Mouse (Mus musculus): ENCODE results near the gene Sipa1l3.

Gene Sipa1l3

DNA sequence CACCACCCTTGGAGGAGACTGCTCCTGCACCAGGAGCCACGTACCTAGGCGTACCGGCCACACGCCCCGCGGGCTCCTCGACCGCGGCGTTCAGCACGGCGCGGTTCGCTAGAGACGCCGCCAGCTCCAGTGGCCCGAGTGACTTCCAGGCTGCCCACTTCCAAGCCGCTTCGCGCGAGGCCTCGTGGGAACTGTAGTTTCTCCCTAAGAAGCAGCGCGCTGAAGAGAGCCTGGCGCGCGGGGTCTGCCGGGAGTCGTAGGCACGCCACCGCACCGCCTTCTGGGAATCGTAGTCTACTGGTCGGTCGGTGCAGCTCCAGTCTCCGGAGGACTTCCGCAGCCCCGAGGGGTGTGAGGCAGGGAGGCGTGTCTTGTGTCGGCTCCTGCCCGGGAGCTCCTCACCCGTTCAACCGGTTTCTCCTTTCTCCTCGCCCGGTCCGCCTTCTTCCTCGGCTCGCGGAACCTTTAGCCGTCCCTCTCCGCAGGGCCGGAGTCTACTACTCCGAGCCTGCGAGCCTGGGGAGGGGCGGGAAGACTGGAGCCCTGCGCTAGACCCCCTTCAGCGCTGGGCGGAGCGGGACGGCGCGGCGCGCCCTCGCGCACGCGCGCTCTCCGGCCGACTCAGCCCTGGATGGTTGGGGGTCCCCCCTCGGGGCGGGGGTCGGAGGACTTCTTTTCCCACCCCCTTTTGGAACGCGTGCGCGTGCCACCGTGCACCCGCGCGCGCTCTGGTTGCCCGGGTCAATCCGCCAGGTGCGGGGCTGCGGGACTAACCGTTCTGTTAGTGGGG, at the start of gene Sipa1l3:
Sipa1l3 (minus strand) TSS at position 221 of the 790 bp plus-strand sequence.
- DNase-seq (ENCODE audit: low read depth, low spot score): peak; percentile 98

DNA sequence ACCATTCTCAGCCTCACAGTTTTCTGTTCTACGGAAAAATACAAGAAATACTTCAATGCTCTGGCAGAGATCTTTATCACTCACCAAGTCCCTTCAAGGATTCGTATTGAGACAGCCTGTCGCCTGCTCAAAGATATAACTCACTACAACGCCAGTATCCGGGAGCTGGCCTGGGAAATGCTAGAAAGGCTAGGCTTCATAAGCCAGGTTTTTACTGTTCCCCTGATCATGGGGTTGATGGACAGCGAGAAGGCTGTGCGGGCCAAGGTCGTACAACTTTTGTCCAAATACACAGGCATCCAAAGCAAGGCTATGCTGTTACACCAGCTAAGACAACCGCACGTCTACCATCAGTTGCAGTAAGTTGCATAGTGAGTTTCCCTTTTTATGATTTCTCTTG, 44.6 kb upstream of the Sipa1l3 start:
- DNase-seq (ENCODE audit: low read depth, low spot score): no peak

DNA sequence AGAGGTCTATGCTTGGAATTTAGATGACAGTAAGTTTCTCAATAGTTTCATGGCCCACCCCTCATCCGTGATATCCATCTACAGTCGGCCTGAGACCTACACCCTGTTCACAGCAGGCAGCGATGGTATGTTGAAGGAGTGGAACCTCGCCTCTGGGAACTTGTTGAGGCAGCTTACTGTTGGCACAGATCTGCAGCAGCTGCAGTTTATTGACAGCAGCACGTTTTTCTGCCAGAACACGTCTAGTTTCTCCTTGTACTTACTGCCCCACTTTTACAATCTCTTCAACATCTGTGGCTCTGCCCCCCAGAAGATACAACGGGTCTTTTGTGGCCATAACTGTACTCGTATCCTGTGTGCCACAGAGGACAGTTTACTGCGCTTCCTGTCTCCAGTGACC, 42.6 kb upstream of the Sipa1l3 start:
- no peak for DNase-seq (ENCODE audit: low read depth, low spot score)

DNA sequence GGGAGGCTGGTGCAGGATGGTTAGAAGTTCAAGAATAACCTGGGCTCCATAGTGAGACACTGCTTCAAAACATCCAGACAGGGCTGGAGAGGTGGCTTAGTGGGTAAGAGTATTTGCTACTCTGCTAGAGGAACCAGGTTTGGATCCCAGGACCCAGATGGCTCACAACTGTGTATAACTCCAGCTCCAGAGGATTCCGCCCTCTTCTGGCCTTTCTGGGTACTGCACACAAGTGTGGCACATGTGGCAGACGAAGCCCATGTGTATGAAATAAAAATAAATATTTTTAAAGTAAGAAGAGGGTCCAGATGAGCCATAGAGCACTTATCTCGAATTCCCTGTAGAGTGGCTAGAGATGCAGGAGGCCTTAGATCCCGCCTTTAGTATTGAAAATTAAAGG, 40.8 kb upstream of the Sipa1l3 start:
- peak; percentile 75 for DNase-seq (ENCODE audit: low read depth, low spot score)

DNA sequence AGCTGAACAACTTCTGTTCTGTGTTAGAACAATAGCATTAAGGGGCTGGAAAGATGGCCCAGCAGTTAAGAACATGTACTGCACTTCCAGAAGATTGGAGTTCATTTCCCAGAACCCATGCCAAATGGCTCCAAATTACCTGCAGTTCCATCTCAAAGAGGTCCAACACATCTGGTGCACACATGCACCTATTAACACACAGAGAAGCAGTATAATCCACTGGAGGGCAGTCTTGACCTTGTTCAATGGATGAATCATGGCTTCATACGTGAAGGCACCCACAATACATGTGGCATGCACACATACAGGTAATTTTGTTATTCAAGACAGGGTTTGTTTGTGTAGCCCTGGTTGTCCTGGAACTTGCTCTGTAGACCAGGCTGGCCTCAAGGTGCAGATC, 40.3 kb upstream of the Sipa1l3 start:
- no peak for DNase-seq (ENCODE audit: low read depth, low spot score)

DNA sequence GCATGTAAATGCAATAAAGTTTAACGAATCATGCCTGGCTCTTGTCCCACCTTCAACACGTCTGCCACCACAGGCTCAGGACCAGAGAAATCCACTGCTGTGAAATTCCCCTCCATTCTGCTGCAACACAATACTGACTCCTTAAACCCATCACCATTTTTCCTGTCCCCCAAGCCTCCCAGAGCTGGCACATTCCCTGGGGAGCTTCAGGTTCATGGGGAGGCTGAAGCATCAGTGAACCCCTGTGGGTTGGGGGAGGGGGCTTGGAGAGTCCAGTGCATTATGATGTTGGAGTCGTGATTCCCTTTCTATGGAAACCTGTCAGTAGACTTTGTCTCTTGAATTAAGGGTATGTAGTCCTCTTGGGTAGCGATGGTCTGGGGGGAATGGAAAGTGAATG, 37.8 kb upstream of the Sipa1l3 start:
- DNase-seq (ENCODE audit: low read depth, low spot score): no peak

DNA sequence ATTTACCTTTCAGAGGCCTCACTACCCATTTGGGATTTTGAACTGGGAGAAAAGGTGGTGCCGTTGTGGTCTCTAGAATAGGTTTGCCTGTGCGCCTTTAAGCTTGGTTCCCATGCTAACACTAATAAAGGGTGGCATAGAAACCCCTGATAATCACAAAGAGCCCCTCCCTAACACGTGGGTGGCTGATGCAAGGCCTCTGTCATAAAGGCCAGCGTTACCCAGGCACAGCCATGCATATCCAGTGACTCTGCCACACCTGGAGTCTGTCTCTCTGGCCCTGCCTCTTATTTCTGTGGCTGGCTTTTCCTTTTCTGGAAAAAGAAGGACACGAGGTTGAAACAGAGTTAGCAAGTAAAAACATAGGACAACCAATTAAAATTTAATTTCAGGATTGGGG, 37.1 kb upstream of the Sipa1l3 start:
- DNase-seq (ENCODE audit: low read depth, low spot score): no peak

DNA sequence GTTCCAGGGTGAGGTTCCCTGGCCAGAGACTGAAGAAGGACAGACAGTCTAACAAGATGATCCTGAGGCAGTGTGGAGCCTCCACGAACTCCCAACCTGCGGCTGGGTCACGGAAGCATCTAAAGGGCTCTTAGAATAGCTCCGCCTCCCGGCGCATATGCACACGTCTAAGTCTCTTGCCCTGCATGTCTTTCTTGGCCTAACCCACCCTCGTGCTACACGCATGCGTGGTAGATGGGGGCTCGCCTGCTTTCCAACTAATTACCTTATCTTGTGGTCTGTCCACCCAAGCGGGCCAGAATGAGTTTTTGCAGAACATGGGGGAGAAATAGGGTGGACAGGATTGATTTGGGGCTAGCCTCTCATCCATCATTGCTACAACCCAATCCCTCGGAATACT, 36.6 kb upstream of the Sipa1l3 start:
- DNase-seq (ENCODE audit: low read depth, low spot score): peak; percentile 75

DNA sequence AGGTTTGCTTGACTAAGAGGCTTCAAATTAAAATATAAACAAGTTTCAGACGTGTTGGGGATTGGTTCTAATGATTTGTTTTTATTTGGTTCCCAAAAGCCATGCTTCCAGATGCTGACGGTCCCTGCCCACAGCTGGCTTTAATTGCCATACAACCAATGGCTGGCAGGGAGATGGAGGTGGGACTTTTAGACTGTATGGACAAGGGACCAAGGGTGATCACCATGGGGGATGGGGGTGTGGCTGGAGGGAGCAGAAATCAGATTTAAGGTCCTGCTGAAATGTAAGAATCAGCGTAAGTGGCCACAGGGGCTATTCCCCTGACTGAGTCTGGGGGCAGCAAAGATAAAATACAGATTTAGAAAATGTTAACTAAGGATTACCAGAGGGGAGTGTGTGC, 32.2 kb upstream of the Sipa1l3 start:
- no peak for DNase-seq (ENCODE audit: low read depth, low spot score)

DNA sequence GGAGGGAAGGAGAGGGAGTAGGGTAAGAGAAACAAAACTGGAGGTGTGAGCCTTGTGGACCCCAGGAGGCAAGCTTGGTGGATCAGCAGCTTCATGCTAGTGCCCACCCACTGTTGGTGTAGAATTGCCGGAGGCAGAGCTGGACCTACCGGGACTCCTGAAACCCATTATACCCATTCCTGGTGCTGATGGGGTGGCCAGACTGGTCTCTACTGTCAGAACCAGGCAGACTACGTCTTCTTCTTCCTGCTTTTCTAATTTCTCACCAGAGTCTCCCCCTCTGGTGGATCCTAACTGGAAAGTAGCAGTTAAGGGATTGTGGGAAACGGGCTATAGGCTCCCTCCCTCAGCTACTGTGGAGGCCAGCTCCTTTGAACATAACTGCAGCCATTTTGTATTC, 23.2 kb upstream of the Sipa1l3 start:
- DNase-seq (ENCODE audit: low read depth, low spot score): peak; percentile 69

DNA sequence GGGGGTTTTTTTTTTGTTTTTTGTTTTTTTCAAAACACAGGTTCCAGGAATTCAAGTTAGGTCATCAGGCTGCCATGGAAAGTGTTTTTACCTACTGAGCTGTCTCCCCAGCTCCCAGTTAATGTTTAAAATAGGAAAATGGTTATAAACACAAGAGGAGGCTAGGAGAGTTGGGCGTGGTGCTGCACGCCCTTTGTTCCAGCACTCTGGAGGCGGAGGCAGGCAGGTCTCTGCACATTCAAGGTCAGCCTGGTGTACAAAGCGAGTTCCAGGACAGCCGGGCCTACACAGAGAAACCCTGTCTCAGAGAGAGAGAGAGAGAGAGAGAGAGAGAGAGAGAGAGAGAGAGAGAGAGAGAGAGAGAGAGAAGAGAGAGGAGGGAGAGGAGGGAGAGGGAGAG, 22.7 kb upstream of the Sipa1l3 start:
- peak; percentile 84 for DNase-seq (ENCODE audit: low read depth, low spot score)

DNA sequence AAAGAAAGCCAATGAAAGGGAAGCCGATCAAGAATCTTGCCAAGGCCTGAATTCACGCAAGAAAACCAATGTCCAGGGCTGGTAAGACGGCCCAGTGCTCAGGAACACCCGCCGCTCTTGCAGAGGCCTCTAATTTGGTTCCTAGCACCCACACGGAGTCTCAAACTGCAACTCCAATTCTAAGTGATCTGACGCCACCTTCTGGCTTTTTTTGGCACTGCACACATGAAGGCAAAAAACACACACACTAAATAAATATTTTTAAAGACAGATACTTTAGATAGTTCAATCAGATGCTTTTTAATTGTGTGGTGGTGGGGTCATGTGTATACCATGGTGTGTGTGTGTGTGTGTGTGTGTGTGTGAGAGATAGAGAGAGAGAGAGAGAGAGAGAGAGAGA, 22.2 kb upstream of the Sipa1l3 start:
- DNase-seq (ENCODE audit: low read depth, low spot score): peak; percentile 65

DNA sequence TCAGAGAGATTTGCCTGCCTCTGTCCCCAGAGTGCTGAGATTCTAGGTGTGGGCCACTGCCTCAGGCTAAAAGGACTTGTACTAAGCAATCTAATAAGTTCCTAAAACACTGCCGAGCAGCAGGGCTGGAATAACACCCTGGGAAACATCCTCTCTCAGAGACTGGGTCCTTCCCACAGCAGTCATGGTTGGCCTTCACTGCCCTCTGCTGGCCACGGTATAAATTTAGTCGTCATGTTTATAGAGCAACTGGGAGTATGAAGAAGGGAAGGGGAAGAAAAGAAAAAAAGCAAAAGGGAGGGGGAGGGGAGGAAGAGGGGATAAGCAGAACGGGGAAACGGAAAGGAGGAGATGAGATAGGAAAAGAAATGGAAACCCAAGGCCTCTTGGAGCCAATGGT, 5.3 kb upstream of the Sipa1l3 start:
- DNase-seq (ENCODE audit: low read depth, low spot score): peak; percentile 74

DNA sequence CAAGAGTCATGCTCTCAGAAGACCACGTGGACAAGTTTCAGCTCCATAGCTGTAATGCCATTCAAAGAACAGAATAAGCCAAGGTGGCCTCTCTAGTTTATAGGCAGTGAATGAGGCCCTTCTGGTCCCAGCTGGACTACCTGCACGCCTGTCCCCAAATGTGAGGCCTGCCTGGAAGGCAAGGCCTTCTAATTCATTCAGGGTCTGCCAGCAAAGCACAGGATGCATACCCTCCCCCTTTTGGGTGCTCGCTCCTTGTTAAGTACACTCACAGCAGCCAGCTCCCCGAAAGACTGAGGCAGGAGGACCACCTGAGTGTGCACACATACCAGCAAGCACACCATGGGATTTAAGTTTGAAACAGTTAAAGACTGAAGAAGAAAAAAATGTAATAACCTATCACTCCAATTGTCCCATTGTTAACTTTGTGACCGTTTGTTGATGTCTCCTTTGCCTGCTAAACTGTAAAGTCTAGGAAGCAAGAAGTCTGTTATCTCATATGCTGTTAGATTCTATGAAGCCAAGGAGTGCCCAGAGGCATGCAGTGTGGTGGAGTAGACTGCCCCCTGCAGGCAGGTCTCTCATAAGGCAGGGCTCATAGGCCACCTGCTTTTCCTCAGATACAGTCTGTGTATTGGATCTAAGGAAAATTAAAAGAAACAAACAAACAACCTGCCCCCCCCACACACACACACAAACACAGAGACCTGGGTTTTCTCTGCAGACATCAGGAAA, 3.6 kb upstream of the Sipa1l3 start:
- DNase-seq (ENCODE audit: low read depth, low spot score): peak; percentile 79

DNA sequence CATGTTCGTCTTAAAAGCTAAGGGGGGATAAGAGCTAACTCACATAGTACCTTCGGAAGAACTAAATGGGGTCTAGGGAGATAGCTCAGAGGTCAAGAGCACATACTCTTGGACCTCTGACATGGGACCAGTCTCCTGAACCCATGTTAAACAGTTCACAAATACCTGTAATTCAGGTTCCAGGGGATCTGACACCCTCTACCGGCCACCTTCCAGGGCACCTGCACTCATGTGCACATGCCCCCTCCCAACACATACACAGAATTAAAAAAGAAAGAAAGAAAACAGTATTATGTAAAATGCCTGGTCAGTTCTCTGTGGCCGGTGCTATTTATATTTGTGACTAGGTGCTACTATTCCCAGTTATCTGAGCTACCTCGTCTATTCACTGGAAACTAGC, 2.9 kb upstream of the Sipa1l3 start:
- DNase-seq (ENCODE audit: low read depth, low spot score): no peak

DNA sequence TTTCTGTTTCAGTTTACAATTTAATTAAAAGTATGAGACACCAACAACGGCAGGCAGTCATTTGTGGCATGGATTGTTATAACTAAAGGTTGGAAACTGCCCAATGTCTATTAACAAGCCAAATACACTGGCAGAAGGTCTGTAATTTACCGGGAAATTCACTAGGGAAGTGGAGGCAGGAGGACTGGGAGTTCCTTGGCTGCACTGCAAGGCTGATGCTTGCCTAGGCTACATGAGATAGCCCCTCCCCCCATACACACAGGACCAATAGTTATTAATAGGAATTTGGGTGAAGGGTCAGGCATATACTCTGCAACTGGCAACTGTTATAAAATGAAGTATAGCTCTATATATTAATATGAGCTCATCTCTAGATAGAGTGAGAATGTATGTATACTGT, 2.4 kb upstream of the Sipa1l3 start:
- no peak for DNase-seq (ENCODE audit: low read depth, low spot score)

DNA sequence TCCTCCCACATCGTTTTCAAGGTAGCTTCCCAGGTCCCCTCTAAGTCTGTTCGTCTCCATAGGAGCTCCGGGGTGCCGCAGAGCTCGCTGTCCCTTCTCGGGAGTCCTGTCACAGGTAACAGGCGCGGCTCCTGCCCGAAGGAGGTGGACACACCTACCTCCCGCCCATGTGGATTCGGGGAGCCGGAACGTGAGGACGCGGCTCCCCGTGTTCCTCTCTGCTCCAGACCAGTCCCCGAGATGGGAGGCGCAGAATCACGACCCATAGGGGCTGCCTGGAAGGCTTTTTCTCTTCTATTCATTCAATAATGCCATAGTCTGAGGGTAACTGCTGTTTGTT, 740 bp upstream of the Sipa1l3 start:
- DNase-seq (ENCODE audit: low read depth, low spot score): no peak

DNA sequence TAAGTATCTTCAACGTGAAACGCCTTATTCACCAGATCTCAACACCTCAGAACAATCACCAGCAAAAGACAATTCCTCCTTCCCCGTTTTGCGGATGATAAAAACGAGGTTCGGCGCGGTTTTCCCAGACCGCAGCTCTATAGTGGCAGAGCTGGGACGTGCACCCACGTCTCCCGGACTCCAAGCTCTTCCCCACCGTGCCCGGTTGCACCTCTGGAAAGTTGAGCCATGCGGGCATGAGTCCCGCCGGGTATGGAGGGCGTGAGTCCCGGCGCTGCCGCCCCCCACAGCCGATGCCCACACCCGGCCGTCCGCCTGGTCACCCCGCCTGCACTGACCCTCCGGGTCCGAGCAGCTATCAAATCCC, 404 bp downstream of the Sipa1l3 start:
- peak; percentile 38 for DNase-seq (ENCODE audit: low read depth, low spot score)

DNA sequence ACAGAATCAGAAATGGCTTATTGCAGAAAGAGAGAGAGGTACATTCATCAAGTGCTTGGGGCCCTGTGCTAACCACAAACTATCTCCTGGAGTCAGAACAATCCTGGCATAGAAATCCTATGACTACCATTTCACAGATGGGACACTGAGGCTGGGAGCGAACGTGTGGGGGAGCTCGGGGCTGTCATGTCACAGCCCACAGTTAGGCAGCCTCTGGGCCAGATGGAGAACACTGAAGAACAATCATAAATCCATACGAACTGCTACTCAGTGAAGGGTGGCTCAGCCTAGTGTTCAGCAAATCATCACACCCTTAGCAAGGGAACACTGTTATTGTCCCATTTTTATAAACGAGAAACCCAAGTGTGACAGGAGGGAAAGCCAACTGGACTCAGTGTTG, 1.3 kb downstream of the Sipa1l3 start:
- DNase-seq (ENCODE audit: low read depth, low spot score): no peak

DNA sequence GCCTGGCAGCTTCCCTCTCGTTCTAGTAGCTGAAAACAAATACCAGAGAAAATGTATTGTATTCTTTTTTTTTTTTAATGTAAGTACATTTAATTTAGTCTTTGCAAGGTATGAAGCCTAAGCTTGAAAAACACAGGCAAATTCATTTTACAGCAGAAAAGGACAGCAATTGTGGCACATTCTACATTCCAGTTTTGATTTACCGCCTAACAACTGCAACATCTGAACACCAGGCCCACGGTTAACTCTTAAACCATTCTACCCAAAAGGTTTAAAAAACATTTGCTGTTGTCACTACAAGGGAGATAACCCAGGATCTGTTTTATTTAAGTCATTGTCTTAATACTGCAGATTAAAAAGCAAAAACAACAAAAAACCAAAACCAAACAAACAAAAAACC, 2.8 kb downstream of the Sipa1l3 start:
- DNase-seq (ENCODE audit: low read depth, low spot score): no peak

DNA sequence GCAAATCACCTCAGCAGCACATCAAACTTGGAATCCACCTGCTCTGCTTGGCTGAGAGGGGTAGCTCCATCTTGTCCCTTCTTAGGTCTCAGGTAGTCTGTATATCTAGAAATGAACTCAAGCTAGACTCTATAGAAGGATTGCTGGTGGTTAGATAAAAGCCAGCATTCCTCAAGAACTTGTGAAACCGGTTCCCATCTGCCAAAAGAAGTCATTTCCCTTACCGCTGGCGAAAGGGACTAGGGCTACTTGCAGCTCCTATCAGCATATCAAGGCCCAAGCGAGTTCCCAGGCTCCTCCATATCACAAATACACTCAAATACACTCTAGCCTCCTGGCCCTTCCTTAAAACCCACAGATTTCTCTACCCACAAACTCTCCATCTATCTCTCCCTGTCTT, 5.7 kb downstream of the Sipa1l3 start:
- DNase-seq (ENCODE audit: low read depth, low spot score): peak; percentile 56

DNA sequence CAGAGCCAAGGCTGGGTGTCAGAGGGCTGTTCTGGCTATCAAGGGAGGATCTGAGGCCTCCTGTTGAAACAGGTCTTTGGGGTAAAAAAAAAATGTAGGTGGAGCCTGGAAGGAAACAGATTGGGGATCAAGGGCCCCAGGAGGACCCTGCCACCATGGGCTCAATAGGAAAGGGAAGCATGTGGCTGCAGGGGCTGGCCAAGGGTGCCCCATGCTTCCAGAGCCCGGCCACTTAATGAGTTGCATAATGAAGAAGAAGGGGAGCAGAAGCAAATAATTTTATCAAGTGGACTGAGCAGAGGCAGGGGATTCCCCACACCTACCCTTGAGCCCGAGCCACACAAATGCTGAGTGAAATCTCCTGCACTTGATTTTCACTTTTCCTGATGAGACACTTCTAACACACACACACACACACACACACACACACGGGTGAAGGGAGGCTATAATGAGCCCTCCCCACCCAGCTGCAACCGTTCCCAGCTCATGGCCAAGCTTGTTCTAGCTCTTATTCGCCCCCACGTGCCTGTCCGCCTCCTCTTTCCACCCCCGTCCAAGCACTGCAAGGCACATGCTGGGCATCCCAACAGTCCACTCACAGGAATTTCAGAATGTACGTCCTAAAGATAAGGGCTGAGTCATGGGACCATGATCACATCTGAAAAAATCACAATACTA, 6.7 kb downstream of the Sipa1l3 start:
- DNase-seq (ENCODE audit: low read depth, low spot score): no peak

DNA sequence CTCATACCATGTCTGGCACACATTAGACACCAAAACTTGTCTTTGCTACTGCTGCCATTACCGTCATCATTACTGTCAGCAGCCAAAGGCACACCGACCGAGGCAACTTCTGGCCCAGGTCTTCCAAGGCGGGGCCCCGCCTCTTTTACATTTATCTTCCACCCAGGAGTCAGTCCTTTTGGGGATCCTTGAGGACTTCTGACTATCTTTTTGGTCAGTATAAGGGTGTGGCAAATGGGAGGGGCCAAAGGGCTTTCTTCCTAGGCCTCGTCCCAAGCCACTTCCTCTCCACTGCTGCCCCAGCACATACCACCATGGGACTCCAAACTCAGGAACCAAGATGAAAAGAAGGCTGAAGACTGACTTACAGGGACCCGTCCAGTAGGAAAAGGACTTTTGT, 9.9 kb downstream of the Sipa1l3 start:
- DNase-seq (ENCODE audit: low read depth, low spot score): no peak
